Mouse (Mus musculus) limb, embryonic 12.5 days (tissue): ENCODE results near the gene Gm10439. TPM values are rescaled to one million over a fixed set of nuclear protein-coding genes. Genes with fewer than 3 reads are reported as not detected.
"Not testable (repeated sequence)": the region's sequence is repeated elsewhere in the genome, so short reads cannot be mapped to it uniquely, and the experiment has no call there.

Source experiments
- ATAC-seq: fragments of 200-750 bp; cut with Nextera tagmentation; 2 replicates; pipeline ENCODE4 v1.8.0; 2017; ENCODE audit warnings: low read depth, moderate TSS enrichment; ENCODE audit not compliant: insufficient number of reproducible peaks, insufficient read depth, low FRiP score, low TSS enrichment
- H3K27ac ChIP-seq: fragments of 300-500 bp; sonication (generic); 2 replicates; pipeline ENCODE4 v1.5.1; 2016; ENCODE audit warnings: mild to moderate bottlenecking, moderate library complexity
- H3K27me3 ChIP-seq: fragments of 300-500 bp; sonication (generic); 2 replicates; pipeline ENCODE4 v1.6.1; 2016; ENCODE audit warnings: mild to moderate bottlenecking, moderate library complexity
- H3K36me3 ChIP-seq: fragments of 300-500 bp; sonication (generic); 2 replicates; pipeline ENCODE4 v1.6.1; 2016; ENCODE audit warnings: mild to moderate bottlenecking, moderate library complexity
- H3K4me1 ChIP-seq: fragments of 300-500 bp; sonication (generic); replicated peaks from 2 replicates; pipeline ENCODE4 v1.6.1; 2016
- H3K4me2 ChIP-seq: fragments of 300-500 bp; sonication (generic); 2 replicates; pipeline ENCODE4 v1.6.1; 2016; ENCODE audit warnings: mild to moderate bottlenecking, moderate library complexity
- H3K4me3 ChIP-seq: fragments of 300-500 bp; sonication (generic); replicated peaks from 2 replicates; pipeline ENCODE4 v1.5.1; 2016; ENCODE audit warnings: mild to moderate bottlenecking
- H3K9ac ChIP-seq: fragments of 300-500 bp; sonication (generic); replicated peaks from 2 replicates; pipeline ENCODE4 v1.6.1; 2016; ENCODE audit warnings: mild to moderate bottlenecking, moderate library complexity
- H3K9me3 ChIP-seq: fragments of 300-500 bp; sonication (generic); 2 replicates; pipeline ENCODE4 v1.6.1; 2016; ENCODE audit warnings: mild to moderate bottlenecking, moderate library complexity
- WGBS: fragments of 180-500 bp; shearing (Covaris S2); methylation state at CpG from one replicate; pipeline ENCODE4 v1.1.7; 2016; 5-methylcytosine and 5-hydroxymethylcytosine counted together
- polyA plus RNA-seq: library from polyadenylated mRNA; unstranded; fragments of >200 nt; fragmentation: Nextera tagmentation; extraction: Ambion mirVana; gene quantifications from 2 replicates; pipeline ENCODE4 v1.2.1, GENCODE M21; 2016

The Gm10439 gene
- polyA plus RNA-seq, result not detected in 2 replicates

DNA sequence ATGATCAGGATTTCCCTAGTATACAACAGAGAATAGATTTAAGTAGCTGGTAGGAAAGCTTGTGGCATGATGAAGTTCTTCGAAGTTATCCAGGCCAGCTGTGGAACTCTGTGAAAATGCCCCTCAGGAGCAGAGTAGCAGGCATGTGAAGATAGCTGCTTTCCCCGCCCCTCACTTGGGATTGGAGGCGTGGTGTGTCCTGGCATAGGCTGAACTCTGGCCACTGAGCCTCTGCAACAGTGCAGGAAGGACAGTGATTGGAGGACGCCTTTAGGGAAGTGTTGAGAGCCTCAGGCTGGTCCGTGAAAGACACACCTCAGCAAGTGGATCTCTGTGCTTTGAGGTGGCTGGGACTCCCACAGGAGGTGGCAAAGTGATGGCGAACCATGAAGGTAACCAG is at the start of gene Gm10439:
Gene Gm10439 (plus strand): TSS at position 301 of the 400 bp plus-strand sequence.
- not testable (repeated sequence) for H3K4me1 ChIP-seq, H3K9me3 ChIP-seq, ATAC-seq, H3K9ac ChIP-seq, H3K27me3 ChIP-seq, H3K4me2 ChIP-seq, H3K4me3 ChIP-seq, H3K27ac ChIP-seq, H3K36me3 ChIP-seq
- WGBS, result no CpG with 5 or more reads among the region's 6 CpGs

Other genes starting within 250 kb of the Gm10439 start
- not detected in 2 replicates for gene Gm15085, start 147.0 kb upstream of the Gm10439 start, polyA plus RNA-seq
- gene Gm15097, start 189.9 kb downstream of the Gm10439 start, polyA plus RNA-seq, result not detected in 2 replicates